Mouse (Mus musculus) liver, embryonic 14.5 days (tissue): ENCODE measurements around the gene Dbr1.

Source experiments
- CTCF ChIP-seq: IDR thresholded peaks from 2 replicates; pipeline ENCODE4 v1.5.1; 2016; ENCODE audit warnings: antibody characterized with exemption, low read depth, control low read depth
- EP300 ChIP-seq: IDR thresholded peaks from 2 replicates; pipeline ENCODE4 v1.6.1; 2016; ENCODE audit warnings: antibody characterized with exemption, low read depth

DNA sequence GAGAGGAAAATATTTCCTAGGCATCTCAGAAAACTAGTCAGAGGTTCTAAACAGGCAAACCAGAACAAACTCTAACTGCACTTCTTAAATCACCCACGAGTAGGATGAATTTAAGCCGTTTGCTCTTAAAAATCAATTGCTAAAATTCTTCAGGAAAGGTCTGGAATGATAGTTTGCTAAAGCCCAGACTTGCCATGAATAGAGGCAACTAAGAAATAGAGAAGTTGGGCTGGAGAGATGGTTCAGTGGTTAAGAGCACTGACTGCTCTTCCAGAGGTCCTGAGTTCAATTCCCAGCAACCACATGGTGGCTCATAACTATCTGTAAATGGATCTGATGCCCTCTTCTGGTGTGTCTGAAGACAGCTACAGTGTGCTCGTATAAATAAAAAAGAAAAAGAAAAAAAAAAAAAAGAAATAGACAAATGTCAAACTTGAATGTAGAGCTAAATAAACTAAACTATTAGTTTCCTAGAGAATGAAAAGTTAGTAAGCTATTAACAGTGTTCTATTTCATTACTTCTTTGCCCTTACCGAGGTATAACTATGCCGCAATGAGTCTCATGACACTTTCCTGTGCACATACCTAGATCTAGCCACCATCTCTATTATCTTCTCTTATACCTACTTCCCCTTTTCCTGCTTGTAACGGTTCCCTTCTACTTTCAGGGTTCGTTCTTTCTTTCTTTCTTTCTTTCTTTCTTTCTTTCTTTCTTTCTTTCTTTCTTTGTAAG is 16.6 kb upstream of the Dbr1 start:
- TF ChIP-seq CTCF (no peak), EP300 (no peak)
